8 mouse cellular contexts compared by ENCODE assay signal in genomic region chr11:23927643-23928042, GRCm38 (mm10). TPM values are rescaled to one million over a fixed set of nuclear protein-coding genes. Genes with fewer than 3 reads are reported as not detected.
DNase-seq lines count a peak whose midpoint lies in the region; ATAC-seq and TF ChIP-seq lines count a peak whose summit lies in the region.

No protein-coding gene starts in this region.

- WGBS in kidney, embryonic 15.5 days, result 29% methylated on average over 8 of the region's 8 CpGs
- WGBS in forebrain, embryonic 16.5 days, result 45% methylated on average over 8 of the region's 8 CpGs
- WGBS in liver, embryonic 14.5 days (ENCODE audit: insufficient replicate concordance), result 33% methylated on average over 8 of the region's 8 CpGs

- no peaks in the 10 kb centered on the region for H3K9me3 ChIP-seq in kidney, embryonic 15.5 days (replicated peaks)
- no peaks in the 10 kb centered on the region for H3K9me3 ChIP-seq in forebrain, embryonic 16.5 days (ENCODE audit: control insufficient read depth, low read length)
- no peaks in the 10 kb centered on the region for H3K9me3 ChIP-seq in liver, embryonic 14.5 days (ENCODE audit: control insufficient read depth, low read length)

- H3K27me3 ChIP-seq in kidney, embryonic 15.5 days, result no peaks in the 10 kb centered on the region
- H3K27me3 ChIP-seq in forebrain, embryonic 16.5 days (replicated peaks; ENCODE audit: control insufficient read depth, insufficient read depth, low read length), result no peaks in the 10 kb centered on the region
- no peaks in the 10 kb centered on the region for H3K27me3 ChIP-seq in liver, embryonic 14.5 days (ENCODE audit: control insufficient read depth, insufficient read depth, low read length)

- H3K4me2 ChIP-seq in kidney, embryonic 15.5 days, result peak overlapping the region; percentile 45
- peak overlapping the region; percentile 20; the same call in 1 of the 2 replicates for H3K4me2 ChIP-seq in forebrain, embryonic 16.5 days (ENCODE audit: low read length)
- H3K4me2 ChIP-seq in liver, embryonic 14.5 days (ENCODE audit: low read depth), result peak overlapping the region; percentile 20; the same call in 1 of the 2 replicates

- no peak for ATAC-seq in kidney, embryonic 15.5 days (replicated peaks; ENCODE audit: low FRiP score)
- no peak for ATAC-seq in forebrain, embryonic 16.5 days
- ATAC-seq in liver, embryonic 14.5 days (ENCODE audit: insufficient read depth), result no peak

- H3K36me3 ChIP-seq in kidney, embryonic 15.5 days, result no peaks in the 10 kb centered on the region
- H3K36me3 ChIP-seq in forebrain, embryonic 16.5 days (ENCODE audit: control insufficient read depth, insufficient read depth), result no peaks in the 10 kb centered on the region
- no peaks in the 10 kb centered on the region for H3K36me3 ChIP-seq in liver, embryonic 14.5 days (replicated peaks; ENCODE audit: control insufficient read depth, insufficient read depth, low read depth)

- no peak for DNase-seq in kidney, adult 9 months
- peak; percentile 37 for DNase-seq in R1 (ENCODE audit: low read depth, low spot score)
- no peak for DNase-seq in liver, embryonic 14.5 days (ENCODE audit: low read depth in 3 of 3, low spot score in 3 of 3)
- no peak for DNase-seq in left cerebral cortex, postnatal 25 days (ENCODE audit: low spot score in 2 of 2)
- DNase-seq in left cerebral cortex, adult 8-10 months (ENCODE audit: low spot score in 2 of 2), result no peak
- no peak for DNase-seq in urinary bladder, adult 18-20 months (ENCODE audit: low spot score in 2 of 2)

- H3K4me1 ChIP-seq in kidney, embryonic 15.5 days, result no peaks in the 10 kb centered on the region; the same call in 1 of the 2 replicates
- no peaks in the 10 kb centered on the region for H3K4me1 ChIP-seq in forebrain, embryonic 16.5 days (replicated peaks; ENCODE audit: control insufficient read depth, insufficient read depth, low read length)
- 0 out of 4 replicates have a peak, but pooled peaks cover 0 to 1% of the 10 kb centered on the region in 2 experiments for H3K4me1 ChIP-seq in liver, embryonic 14.5 days (replicated peaks; ENCODE audit: control insufficient read depth in 2 of 2, insufficient read depth in 2 of 2, low read length in 1 of 2)

- intact Hi-C loops in left cerebral cortex, postnatal 25 days (cut with DNase I), result no loop called here

- H3K9ac ChIP-seq in kidney, embryonic 15.5 days, result no peak overlapping the region
- no peak overlapping the region for H3K9ac ChIP-seq in forebrain, embryonic 16.5 days (replicated peaks; ENCODE audit: low read depth, low read length)
- H3K9ac ChIP-seq in liver, embryonic 14.5 days (replicated peaks), result no peak overlapping the region

- H3K27ac ChIP-seq in kidney, embryonic 15.5 days, result no peak overlapping the region
- H3K27ac ChIP-seq in forebrain, embryonic 16.5 days (ENCODE audit: low read length), result no peak overlapping the region
- H3K27ac ChIP-seq in liver, embryonic 14.5 days, result no peak overlapping the region

- H3K4me3 ChIP-seq in kidney, embryonic 15.5 days (replicated peaks), result peak overlapping the region; percentile 9; the same call in 1 of the 2 replicates
- H3K4me3 ChIP-seq in forebrain, embryonic 16.5 days (replicated peaks; ENCODE audit: low read length), result peak overlapping the region; percentile 16; the same call in 1 of the 2 replicates
- no peak overlapping the region for H3K4me3 ChIP-seq in liver, embryonic 14.5 days (ENCODE audit: insufficient read depth in 1 of 2, low read depth in 2 of 2, low read length in 2 of 2)

- TF ChIP-seq EP300 in liver, embryonic 14.5 days (IDR thresholded peaks at IDR 0.05; ENCODE audit: low read depth), result no peak

- TF ChIP-seq CTCF in liver, embryonic 14.5 days (IDR thresholded peaks at IDR 0.05; ENCODE audit: low read depth), result no peak

RNA-seq across cellular contexts. Expression of gene Papolg, which starts 32.6 kb away (rescaled TPM):
- polyA plus RNA-seq in kidney, embryonic 15.5 days (2015; fragmentation: Nextera tagmentation; extraction: Ambion mirVana), result 14.3 and 14.4 TPM in 2 replicates
- polyA plus RNA-seq in forebrain, embryonic 16.5 days (2015; fragmentation: Nextera tagmentation; extraction: Ambion mirVana), result 29.6 and 31.8 TPM in 2 replicates
- polyA plus RNA-seq in liver, embryonic 14.5 days (2012; rRNA removed), result 1.9 and 3.1 TPM in 2 replicates
- polyA plus RNA-seq in liver, embryonic 14.5 days (2014; fragmentation: Nextera tagmentation; extraction: Ambion mirVana), result 4.4 and 4.9 TPM in 2 replicates
- total RNA-seq in left cerebral cortex, postnatal 25 days (2021), result 10 to 100 TPM; 19.9 to 21.6 TPM
- 10 to 100 TPM; 20.7 to 22.1 (median 21.6) TPM for total RNA-seq in left cerebral cortex, adult 8-10 months (2022)

Comparison
In these comparisons a context has a peak if more than half of its experiments do, and no peak if none do; other contexts are left out.
1. H3K4me3 ChIP-seq: peak in kidney, embryonic 15.5 days (single experiment) and forebrain, embryonic 16.5 days (single experiment); none in liver, embryonic 14.5 days (0 of 2).
2. Peak in every context shown above with its lines, with median percentiles within 50 percentile points of each other: H3K4me2 ChIP-seq.